Mouse (Mus musculus): Measurements from ENCODE around the gene Cdh4. TPM values are rescaled to one million over a fixed set of nuclear protein-coding genes. Genes with fewer than 3 reads are reported as not detected.

Cdh4 gene
- polyA plus RNA-seq, 1 experiment from 2014 or later: 1.1 TPM

DNA sequence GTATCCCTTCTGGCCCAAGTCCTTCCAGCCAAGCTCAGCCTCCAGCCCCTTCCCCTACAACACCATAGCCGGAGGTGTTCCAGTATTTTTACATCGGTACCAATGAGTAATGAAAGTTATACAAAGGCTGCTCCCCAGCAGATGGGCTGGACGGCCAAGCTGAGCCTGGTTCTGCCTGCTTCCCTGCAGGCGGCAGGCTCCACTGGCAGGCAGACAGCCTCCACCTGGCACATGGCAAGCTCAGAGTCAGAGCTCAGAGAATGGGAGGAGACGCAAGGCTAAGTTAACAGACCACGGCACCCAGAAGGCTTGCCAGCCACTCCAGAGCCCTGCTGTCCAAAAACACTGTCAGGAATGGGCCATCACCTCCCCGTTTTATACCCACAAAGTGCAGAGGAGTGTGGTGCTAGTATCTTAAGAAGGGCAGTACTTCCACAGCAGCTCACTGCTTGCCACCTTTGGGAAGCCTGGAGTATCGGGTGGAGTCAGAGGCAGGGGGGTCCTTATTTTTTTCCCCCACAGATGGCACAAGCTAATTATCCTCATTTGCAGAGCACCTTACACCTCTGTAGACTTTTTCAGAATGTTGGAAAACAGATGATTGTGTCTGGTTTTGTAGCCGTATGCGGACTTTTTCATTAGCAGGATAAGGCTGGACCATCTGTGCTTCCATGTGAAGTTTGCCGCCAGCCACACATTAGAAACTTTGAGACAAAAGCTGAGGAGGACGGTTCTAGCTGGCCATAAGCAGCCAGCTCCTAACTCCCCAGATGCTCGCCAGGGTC, 320.5 kb downstream of the Cdh4 start:
- Histone ChIP-seq H3K4me1 (replicated peaks) (peaks cover 18% of the 10 kb centered on the region), H3K9ac (no peak overlapping the region), H3K4me2 (no peak overlapping the region), H3K27ac (ENCODE audit: poor library complexity, severe bottlenecking) (no peak overlapping the region), H3K9me3 (replicated peaks) (no peaks in the 10 kb centered on the region), H3K27me3 (replicated peaks) (peaks cover 8% of the 10 kb centered on the region; the same call in 1 of the 2 replicates), H3K36me3 (no peaks in the 10 kb centered on the region), H3K4me3 (no peak overlapping the region)
- WGBS: 73% methylated on average over 13 of the region's 13 CpGs
- ATAC-seq (ENCODE audit: insufficient number of reproducible peaks, low FRiP score): no peak

DNA sequence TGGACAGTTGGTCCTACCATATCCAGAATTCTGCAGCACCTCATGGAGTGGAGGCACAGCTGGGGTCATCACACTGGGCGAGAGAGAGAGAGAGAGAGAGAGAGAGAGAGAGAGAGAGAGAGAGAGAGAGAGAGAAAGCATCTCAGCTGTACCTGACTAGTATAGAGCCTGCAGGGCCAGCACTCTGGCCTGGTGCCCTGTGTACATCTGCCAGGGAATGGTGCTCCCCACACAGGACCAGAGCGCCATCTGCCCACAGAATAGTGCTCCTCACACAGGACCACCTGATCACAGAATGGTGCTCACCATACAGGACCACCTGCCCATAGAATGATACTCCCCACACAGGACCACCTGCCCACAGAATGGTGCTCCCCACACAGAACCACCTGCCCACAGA, 322.2 kb downstream of the Cdh4 start:
- WGBS: 78% methylated on average over 2 of the region's 2 CpGs
- peaks cover 32% of the 10 kb centered on the region for H3K4me1 ChIP-seq (replicated peaks)
- ATAC-seq (ENCODE audit: insufficient number of reproducible peaks, low FRiP score): no peak
- peaks cover 16% of the 10 kb centered on the region; the same call in 1 of the 2 replicates for H3K27me3 ChIP-seq (replicated peaks)
- H3K9ac ChIP-seq: no peak overlapping the region
- no peaks in the 10 kb centered on the region for H3K36me3 ChIP-seq
- H3K4me3 ChIP-seq: no peak overlapping the region
- no peaks in the 10 kb centered on the region for H3K9me3 ChIP-seq (replicated peaks)
- no peak overlapping the region for H3K27ac ChIP-seq (ENCODE audit: poor library complexity, severe bottlenecking)
- no peak overlapping the region for H3K4me2 ChIP-seq

DNA sequence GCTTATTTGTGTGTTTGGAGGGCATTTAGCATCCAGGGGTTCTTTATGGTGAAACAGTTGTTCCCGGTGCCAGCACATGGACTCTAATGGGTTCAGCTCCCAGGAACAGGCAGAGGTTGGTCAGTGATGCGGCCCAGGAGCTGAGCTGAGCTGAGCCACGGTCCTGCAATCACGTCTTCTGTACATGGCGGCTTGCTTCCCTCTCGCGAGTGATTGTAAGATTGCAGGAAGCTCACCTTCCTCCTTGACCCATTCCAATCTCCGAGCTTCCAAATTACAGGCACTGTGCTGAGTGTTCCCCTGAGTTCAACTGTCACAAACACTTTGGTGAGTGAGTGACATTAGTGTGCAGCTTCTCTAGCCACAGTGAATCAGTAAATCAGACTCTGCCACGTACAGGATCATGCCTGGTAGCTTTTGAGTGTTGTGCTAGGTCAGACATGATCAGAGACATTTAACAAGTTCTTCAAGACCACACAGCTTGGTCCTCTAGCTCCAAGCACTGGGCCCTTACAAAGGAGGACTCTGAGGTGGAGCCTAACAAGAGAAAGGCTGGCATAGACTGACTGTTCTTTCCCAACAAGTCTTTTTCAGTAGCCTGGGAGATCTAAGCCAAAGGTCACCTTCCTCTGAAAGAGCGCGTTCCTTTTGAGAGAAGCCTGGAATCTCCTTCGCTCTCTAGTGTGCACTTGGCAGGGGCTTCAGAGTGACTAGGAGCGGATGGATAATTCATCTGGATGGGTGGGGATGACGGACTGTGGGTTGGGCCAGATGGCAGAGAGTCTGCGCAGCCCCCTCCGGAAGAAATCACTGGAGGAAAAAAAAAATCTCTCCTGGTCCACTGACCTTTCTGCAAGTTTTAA, 324.7 kb downstream of the Cdh4 start:
- ATAC-seq (ENCODE audit: insufficient number of reproducible peaks, low FRiP score): no peak
- no peak overlapping the region for H3K4me3 ChIP-seq
- peak overlapping the region; percentile 26; the same call in 1 of the 2 replicates for H3K4me2 ChIP-seq

DNA sequence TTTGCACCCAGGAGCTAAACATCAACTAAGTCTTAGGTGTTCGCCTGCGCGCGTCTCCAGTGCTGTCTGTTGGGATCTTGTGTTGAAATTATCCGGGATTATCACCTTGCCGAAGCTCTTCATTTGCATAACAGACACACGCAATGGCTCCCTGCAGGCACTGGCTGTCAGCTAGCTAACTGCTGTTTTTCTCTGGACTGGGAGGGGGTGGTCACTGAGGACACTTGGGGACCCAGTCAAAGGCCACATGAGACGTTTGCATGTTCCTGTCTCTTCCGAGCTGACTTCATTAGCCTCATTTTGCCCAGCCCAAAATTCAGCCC, 325.3 kb downstream of the Cdh4 start:
- peak overlapping the region; percentile 26; the same call in 1 of the 2 replicates for H3K4me2 ChIP-seq
- peaks cover 15% of the 10 kb centered on the region; the same call in 1 of the 2 replicates for H3K27me3 ChIP-seq (replicated peaks)

More for the DNA sequence above, 324.7 kb downstream of the Cdh4 start:
- WGBS: 22% methylated on average over 16 of the region's 16 CpGs
- Histone ChIP-seq H3K36me3 (no peaks in the 10 kb centered on the region), H3K9ac (no peak overlapping the region), H3K4me1 (replicated peaks) (peaks cover 39% of the 10 kb centered on the region), H3K9me3 (replicated peaks) (no peaks in the 10 kb centered on the region), H3K27me3 (replicated peaks) (peaks cover 16% of the 10 kb centered on the region; the same call in 1 of the 2 replicates), H3K27ac (ENCODE audit: poor library complexity, severe bottlenecking) (no peak overlapping the region)

DNA sequence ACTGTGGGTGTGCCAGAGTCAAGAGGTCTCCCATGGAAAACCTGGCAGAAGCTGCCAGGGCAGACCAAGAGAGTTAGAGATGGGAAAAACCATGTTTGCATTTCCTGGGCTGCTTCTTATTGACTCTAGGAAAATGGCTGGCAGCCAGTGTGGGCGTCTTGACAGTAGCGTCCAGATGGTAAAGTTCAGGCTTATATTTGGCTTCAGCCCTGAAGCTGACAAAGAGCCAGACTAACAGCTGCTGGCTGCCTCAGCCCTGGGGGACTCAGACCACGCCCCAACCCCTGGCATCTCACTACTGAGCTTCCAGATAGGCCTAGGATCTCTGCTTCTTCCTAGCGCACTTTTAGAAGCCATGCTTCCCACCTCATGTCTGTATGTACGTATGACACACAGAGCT, 326.9 kb downstream of the Cdh4 start:
- Histone ChIP-seq H3K9me3 (replicated peaks) (no peaks in the 10 kb centered on the region), H3K9ac (no peak overlapping the region), H3K4me3 (no peak overlapping the region), H3K27ac (ENCODE audit: poor library complexity, severe bottlenecking) (peak overlapping the region; percentile 82), H3K4me2 (peak overlapping the region; percentile 30; the same call in 1 of the 2 replicates), H3K27me3 (replicated peaks) (peaks cover 12% of the 10 kb centered on the region; the same call in 1 of the 2 replicates), H3K36me3 (no peaks in the 10 kb centered on the region), H3K4me1 (replicated peaks) (peaks cover 56% of the 10 kb centered on the region)
- ATAC-seq (ENCODE audit: insufficient number of reproducible peaks, low FRiP score): peak; percentile 40
- WGBS: 37% methylated on average over 5 of the region's 5 CpGs

More for the DNA sequence above, 325.3 kb downstream of the Cdh4 start:
- Histone ChIP-seq H3K27ac (ENCODE audit: poor library complexity, severe bottlenecking) (no peak overlapping the region), H3K36me3 (no peaks in the 10 kb centered on the region), H3K9ac (no peak overlapping the region), H3K9me3 (replicated peaks) (no peaks in the 10 kb centered on the region), H3K4me1 (replicated peaks) (peaks cover 39% of the 10 kb centered on the region), H3K4me3 (no peak overlapping the region)
- WGBS: 12% methylated on average over 9 of the region's 9 CpGs
- no peak for ATAC-seq (ENCODE audit: insufficient number of reproducible peaks, low FRiP score)

DNA sequence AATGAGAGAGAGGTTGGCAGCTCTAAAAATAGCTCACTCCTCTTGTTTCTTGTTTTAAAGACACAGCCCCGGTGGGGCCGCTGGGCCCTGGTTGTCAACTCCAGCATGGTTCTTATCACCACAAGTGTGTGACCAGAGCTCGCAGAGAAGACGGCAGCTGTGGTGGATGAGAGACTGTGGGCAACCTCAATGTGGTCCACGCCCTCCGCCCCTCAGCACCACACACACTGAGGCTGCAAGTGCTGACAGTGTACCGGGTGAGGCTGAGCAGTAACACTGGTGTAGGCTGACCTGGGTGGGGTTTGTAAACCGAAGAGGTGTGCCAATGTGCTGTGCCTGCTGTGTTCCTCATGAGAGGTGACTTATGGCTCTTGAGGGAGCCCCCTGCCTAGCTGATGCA, 327.7 kb downstream of the Cdh4 start:
- H3K9me3 ChIP-seq (replicated peaks): no peaks in the 10 kb centered on the region
- no peaks in the 10 kb centered on the region for H3K36me3 ChIP-seq
- no peak overlapping the region for H3K9ac ChIP-seq
- WGBS: 20% methylated on average over 8 of the region's 8 CpGs
- H3K4me1 ChIP-seq (replicated peaks): peaks cover 64% of the 10 kb centered on the region
- H3K4me3 ChIP-seq: no peak overlapping the region
- peaks cover 8% of the 10 kb centered on the region; the same call in 1 of the 2 replicates for H3K27me3 ChIP-seq (replicated peaks)
- H3K27ac ChIP-seq (ENCODE audit: poor library complexity, severe bottlenecking): peak overlapping the region; percentile 82
- H3K4me2 ChIP-seq: peak overlapping the region; percentile 30; the same call in 1 of the 2 replicates
- ATAC-seq (ENCODE audit: insufficient number of reproducible peaks, low FRiP score): peak; percentile 44; the same call in 1 of the 2 replicates

DNA sequence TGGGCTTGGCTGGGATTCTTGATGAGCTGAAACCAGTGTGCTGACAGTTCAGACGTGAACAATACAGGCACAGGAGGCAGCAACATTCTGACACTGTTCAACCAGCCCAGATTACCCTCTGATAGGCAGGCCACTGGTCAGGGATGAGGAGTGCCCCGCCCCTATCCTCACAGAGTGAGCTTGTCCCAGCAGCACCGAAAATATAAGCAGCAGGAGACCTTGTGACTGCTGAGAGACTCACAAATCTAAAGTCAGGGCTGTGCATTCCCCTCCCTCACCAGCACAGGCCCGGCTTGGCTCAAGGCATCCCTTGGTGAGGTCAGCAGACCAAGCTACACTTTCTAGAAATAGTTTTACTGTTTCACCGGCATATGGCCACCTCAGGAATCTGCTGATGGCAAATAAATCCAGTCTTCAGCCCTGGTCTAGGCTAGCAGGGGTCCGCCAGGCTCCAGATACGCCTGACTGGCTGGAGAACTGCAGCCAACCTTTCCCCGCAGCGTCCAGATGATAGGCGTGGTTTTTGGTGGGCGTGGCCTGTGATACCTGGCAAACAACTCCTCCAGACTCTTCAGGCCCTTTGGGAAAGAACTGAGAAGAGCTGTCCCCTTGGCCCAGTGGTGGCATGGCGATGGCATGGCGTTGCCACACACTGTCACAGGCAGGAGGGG, 332.3 kb downstream of the Cdh4 start:
- 14% methylated on average over 13 of the region's 13 CpGs for WGBS
- Histone ChIP-seq H3K4me2 (peak overlapping the region; percentile 26; the same call in 1 of the 2 replicates), H3K27me3 (replicated peaks) (no peaks in the 10 kb centered on the region), H3K4me3 (no peak overlapping the region), H3K36me3 (no peaks in the 10 kb centered on the region), H3K9me3 (replicated peaks) (no peaks in the 10 kb centered on the region), H3K4me1 (replicated peaks) (peaks cover 46% of the 10 kb centered on the region), H3K9ac (peak overlapping the region; percentile 25; the same call in 1 of the 2 replicates), H3K27ac (ENCODE audit: poor library complexity, severe bottlenecking) (peak overlapping the region; percentile 66)
- ATAC-seq (ENCODE audit: insufficient number of reproducible peaks, low FRiP score): peak; percentile 24; the same call in 1 of the 2 replicates

DNA sequence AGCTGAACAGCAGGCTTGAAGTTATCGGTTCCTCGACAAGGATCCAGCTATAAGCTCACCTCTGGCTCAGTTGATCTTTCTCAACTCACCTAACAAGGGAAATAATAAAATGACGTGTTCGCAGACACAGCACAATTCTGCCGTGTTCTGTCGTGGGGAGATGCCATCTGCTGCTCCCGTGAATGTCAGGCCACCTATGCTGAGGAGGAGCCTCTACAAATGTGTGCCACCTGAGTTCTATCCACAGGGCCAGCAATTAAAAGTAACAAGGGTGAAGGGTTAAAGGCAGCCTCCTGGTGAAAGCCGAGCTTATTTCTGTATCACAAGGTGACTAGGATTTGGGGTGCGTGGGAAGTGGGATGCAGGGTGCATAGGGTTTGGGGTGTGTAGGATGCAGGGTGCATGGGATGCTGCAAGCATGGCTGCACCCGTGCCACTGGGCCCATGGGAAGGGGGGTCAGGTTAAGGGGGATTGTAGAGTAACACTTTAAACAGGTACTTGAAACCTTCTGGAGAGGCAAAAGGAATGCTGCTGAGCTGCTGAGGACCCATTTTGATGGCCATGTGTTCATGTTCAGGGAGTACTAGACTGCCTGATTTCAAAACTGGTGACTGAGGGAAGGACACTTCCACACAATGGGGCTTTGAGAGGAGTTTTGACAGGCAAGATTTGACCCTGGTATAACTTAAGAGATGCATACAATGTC, 333.9 kb downstream of the Cdh4 start:
- peaks cover 34% of the 10 kb centered on the region for H3K4me1 ChIP-seq (replicated peaks)
- no peak for ATAC-seq (ENCODE audit: insufficient number of reproducible peaks, low FRiP score)
- no peaks in the 10 kb centered on the region for H3K36me3 ChIP-seq
- H3K4me2 ChIP-seq: no peak overlapping the region
- no peaks in the 10 kb centered on the region for H3K9me3 ChIP-seq (replicated peaks)
- H3K9ac ChIP-seq: no peak overlapping the region
- no peak overlapping the region for H3K4me3 ChIP-seq
- no peak overlapping the region for H3K27ac ChIP-seq (ENCODE audit: poor library complexity, severe bottlenecking)
- 81% methylated on average over 10 of the region's 10 CpGs for whole genome bisulfite sequencing
- no peaks in the 10 kb centered on the region for H3K27me3 ChIP-seq (replicated peaks)

DNA sequence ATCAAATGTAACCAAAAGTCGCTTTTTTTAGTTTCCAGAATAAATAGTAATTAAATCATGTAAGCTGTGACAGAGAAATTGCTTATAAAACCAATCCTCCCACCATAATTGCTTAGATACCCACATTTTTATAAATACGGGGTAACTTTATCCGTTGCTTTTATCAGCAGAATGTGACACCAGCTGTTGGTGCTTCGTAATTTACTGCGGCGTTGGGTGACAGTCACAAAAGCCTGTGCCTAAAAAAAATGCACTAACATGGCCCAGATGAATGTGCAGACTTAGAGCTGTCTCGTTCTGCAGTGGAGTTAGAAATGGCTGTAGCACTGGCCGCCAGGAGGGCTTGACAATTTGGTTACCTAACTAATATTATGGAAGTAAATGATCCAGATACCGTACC, 337.0 kb downstream of the Cdh4 start:
- Histone ChIP-seq H3K4me3 (no peak overlapping the region), H3K9me3 (replicated peaks) (no peaks in the 10 kb centered on the region), H3K4me1 (replicated peaks) (peaks cover 14% of the 10 kb centered on the region), H3K36me3 (no peaks in the 10 kb centered on the region), H3K4me2 (no peak overlapping the region), H3K9ac (no peak overlapping the region), H3K27ac (ENCODE audit: poor library complexity, severe bottlenecking) (no peak overlapping the region), H3K27me3 (replicated peaks) (no peaks in the 10 kb centered on the region)
- ATAC-seq (ENCODE audit: insufficient number of reproducible peaks, low FRiP score): no peak
- WGBS: 70% methylated on average over 9 of the region's 9 CpGs

DNA sequence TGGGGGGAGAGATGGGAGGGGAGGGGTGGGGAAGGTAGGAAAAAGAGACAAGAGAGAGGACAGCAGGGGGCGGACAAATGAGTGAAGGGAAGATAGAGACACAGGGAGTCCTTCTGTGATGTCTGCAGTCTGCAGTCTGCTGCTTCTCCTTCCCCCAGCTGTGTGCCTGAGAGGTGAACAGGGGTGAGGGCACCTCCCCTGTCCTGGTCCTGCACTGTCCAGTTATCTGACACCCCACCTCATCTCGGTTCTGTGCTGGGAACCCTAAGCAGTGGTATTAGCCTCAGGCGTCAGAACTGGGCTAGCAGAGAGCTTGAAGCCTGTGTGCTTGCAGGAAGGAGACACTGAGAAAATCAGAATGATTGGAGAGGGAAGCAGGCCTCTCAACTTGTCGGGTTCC, 338.7 kb downstream of the Cdh4 start:
- no peak overlapping the region for H3K4me2 ChIP-seq
- no peak for ATAC-seq (ENCODE audit: insufficient number of reproducible peaks, low FRiP score)

More for the DNA sequence above, 338.7 kb downstream of the Cdh4 start:
- 38% methylated on average over 4 of the region's 4 CpGs for WGBS
- Histone ChIP-seq H3K36me3 (no peaks in the 10 kb centered on the region), H3K27me3 (replicated peaks) (no peaks in the 10 kb centered on the region), H3K4me1 (replicated peaks) (no peaks in the 10 kb centered on the region), H3K4me3 (no peak overlapping the region), H3K27ac (ENCODE audit: poor library complexity, severe bottlenecking) (no peak overlapping the region), H3K9me3 (replicated peaks) (no peaks in the 10 kb centered on the region), H3K9ac (no peak overlapping the region)
